Mouse (Mus musculus) embryonic facial prominence, embryonic 10.5 days (tissue): ENCODE results near the gene Mbtps1. TPM values are rescaled to one million over a fixed set of nuclear protein-coding genes. Genes with fewer than 3 reads are reported as not detected.

Experiments
- DNase-seq: peaks from one replicate; pipeline ENCODE4 v3.0.0-alpha.2; 2017; ENCODE audit warnings: low spot score
- H3K27ac ChIP-seq: fragments of 300-500 bp; sonication (generic); replicated peaks from 2 replicates; pipeline ENCODE4 v1.5.1; 2016; ENCODE audit warnings: mild to moderate bottlenecking
- H3K27me3 ChIP-seq: fragments of 300-500 bp; sonication (generic); replicated peaks from 2 replicates; pipeline ENCODE4 v1.6.1; 2016; ENCODE audit warnings: low read depth, mild to moderate bottlenecking; ENCODE audit not compliant: poor library complexity, severe bottlenecking
- H3K36me3 ChIP-seq: fragments of 300-500 bp; sonication (generic); replicated peaks from 2 replicates; pipeline ENCODE4 v1.6.1; 2016; ENCODE audit warnings: mild to moderate bottlenecking, moderate library complexity
- H3K4me1 ChIP-seq: fragments of 300-500 bp; sonication (generic); 2 replicates; pipeline ENCODE4 v1.6.1; 2016
- H3K4me3 ChIP-seq: fragments of 300-500 bp; sonication (generic); 2 replicates; pipeline ENCODE4 v1.5.1; 2016; ENCODE audit warnings: mild to moderate bottlenecking, moderate library complexity
- H3K9me3 ChIP-seq: fragments of 300-500 bp; sonication (generic); 2 replicates; pipeline ENCODE4 v1.6.1; 2016; ENCODE audit warnings: mild to moderate bottlenecking
- WGBS: fragments of 180-500 bp; shearing (Covaris S2); methylation state at CpG from one replicate; pipeline ENCODE4 v1.1.7; 2016; 5-methylcytosine and 5-hydroxymethylcytosine counted together
- polyA plus RNA-seq: library from polyadenylated mRNA; unstranded; fragments of >200 nt; fragmentation: Nextera tagmentation; extraction: Ambion mirVana; gene quantifications from 2 replicates; pipeline ENCODE4 v1.2.1, GENCODE M21; 2016

Mbtps1 gene
- polyA plus RNA-seq, 1 experiment from 2014 or later = 120 TPM

DNA sequence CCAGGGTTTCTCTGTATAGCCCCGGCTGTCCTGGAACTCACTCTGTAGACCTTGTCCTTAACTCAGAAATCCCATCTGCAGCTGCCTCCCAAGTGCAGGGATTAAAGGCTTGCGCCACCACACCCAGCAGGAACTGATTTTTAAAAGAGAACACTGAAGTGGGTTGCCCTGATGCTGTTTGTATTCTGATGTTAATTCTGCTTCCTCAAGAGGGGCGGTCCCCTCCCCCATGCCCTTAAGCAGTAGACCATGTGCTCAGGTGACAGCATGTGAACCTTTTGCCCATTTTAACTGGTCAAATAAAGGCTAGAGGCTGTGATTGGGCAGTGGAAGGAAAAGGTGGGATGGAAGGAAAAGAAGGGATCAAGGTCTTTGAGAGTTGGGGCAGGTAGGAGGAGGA, 42.8 kb downstream of the Mbtps1 start:
- Histone ChIP-seq H3K9me3 (no peaks in the 10 kb centered on the region), H3K4me3 (no peak overlapping the region), H3K4me1 (peaks cover 2% of the 10 kb centered on the region; the same call in 1 of the 2 replicates), H3K27ac (no peak overlapping the region), H3K27me3 (no peaks in the 10 kb centered on the region), H3K36me3 (peaks cover 100% of the 10 kb centered on the region)
- DNase-seq = no peak
- WGBS = 66% methylated on average over 3 of the region's 3 CpGs

DNA sequence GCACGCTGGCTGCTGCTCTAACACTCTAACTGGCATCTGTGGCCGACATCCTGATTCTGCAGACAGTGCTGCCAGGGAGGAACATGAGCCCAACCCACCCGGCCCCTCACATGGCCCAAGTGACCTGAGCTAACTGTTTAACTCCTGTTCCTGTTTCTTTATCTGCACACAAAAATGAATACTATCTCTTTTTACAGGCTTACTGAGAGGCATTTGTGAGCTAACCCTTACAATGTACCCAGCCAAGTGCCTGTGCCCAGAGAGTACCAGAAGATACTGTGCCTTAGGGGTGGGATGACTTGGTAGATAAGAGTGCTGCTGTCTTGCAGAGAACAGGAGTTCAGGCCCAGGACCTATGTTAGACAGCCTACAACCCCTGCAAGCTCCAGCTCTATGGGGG, 43.6 kb downstream of the Mbtps1 start:
- no peak for DNase-seq
- H3K9me3 ChIP-seq = no peaks in the 10 kb centered on the region
- H3K27ac ChIP-seq = no peak overlapping the region
- H3K36me3 ChIP-seq = peaks cover 100% of the 10 kb centered on the region
- H3K4me1 ChIP-seq = peaks cover 2% of the 10 kb centered on the region; the same call in 1 of the 2 replicates
- H3K4me3 ChIP-seq = no peak overlapping the region
- no peaks in the 10 kb centered on the region for H3K27me3 ChIP-seq
- 90% methylated on average over 3 of the region's 3 CpGs for WGBS

DNA sequence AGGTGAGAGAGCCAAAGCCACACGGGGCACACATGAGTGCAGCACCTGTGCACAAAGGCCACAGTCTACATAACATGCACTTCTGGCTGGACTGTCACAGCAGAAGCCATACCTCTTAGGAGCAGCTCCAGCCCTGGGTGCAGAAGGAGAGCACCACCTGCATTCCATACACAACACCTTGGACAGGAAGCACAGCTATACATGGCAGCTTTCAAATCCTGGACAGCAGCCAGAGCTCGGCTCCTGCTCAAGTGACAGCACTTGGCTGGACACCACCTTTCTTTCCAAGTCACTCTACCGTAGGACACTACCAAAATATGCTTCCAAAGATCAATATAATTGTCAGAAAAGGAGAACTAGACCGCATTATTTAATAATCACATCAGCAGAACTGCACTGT, 45.1 kb downstream of the Mbtps1 start:
- 95% methylated on average over 4 of the region's 4 CpGs for WGBS
- H3K9me3 ChIP-seq = no peaks in the 10 kb centered on the region
- H3K27me3 ChIP-seq = no peaks in the 10 kb centered on the region
- H3K4me3 ChIP-seq = no peak overlapping the region
- peaks cover 2% of the 10 kb centered on the region; the same call in 1 of the 2 replicates for H3K4me1 ChIP-seq
- no peak overlapping the region for H3K27ac ChIP-seq
- no peak for DNase-seq
- H3K36me3 ChIP-seq = peaks cover 100% of the 10 kb centered on the region

DNA sequence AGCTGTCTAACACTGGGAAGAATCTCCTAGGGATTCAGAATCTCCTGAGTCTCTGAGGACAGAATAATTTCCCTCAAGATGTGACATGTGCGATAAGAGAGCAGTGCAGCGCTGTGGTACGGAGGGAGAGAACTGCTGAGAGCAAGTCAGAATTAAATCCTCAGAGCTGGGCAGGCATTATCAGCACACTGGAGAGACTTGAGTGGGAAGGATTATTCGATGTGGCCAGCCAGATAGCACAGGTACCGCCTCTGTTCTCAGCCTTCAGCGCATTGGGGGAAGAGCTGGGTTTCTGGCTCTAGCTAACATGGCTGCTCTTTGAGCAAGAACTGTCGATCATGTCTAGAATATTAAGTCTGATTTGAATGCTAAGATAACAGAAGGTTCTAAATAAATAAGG, 46.8 kb downstream of the Mbtps1 start:
- Histone ChIP-seq H3K36me3 (peaks cover 100% of the 10 kb centered on the region), H3K4me1 (peaks cover 2% of the 10 kb centered on the region; the same call in 1 of the 2 replicates), H3K27ac (no peak overlapping the region), H3K9me3 (no peaks in the 10 kb centered on the region), H3K4me3 (no peak overlapping the region), H3K27me3 (no peaks in the 10 kb centered on the region)
- WGBS = 95% methylated on average over 7 of the region's 7 CpGs
- no peak for DNase-seq

- H3K9me3 ChIP-seq = no peaks in the 10 kb centered on the region
- H3K36me3 ChIP-seq = peaks cover 100% of the 10 kb centered on the region
- H3K4me3 ChIP-seq = no peak overlapping the region
- H3K27me3 ChIP-seq = no peaks in the 10 kb centered on the region
- WGBS = 92% methylated on average over 9 of the region's 9 CpGs
- H3K27ac ChIP-seq = no peak overlapping the region
- peaks cover 3% of the 10 kb centered on the region; the same call in 1 of the 2 replicates for H3K4me1 ChIP-seq
- no peak for DNase-seq
Measured at GRCm38 (mm10) chr8:119510471-119510870, 48.1 kb downstream of the Mbtps1 start.

DNA sequence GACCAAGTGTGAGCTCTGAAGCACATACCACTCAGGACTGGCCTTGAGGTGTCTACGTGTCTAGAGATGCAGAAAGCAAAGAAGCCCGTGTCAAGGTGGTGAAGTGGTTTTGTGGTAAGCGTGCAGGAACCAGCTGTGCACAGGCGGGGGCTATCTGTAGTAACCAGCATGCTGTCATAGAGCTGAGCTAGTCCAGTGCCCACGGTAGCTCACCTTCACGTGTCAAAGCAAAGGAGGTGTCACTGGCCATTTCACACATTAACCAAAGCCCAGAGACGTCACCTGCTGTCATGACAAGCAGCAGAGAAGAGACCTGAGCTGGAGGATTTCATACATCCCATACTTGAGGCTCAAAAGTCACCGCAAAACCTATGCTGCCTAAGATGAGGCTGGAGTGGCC, 52.4 kb downstream of the Mbtps1 start:
- Histone ChIP-seq H3K36me3 (peaks cover 66% of the 10 kb centered on the region), H3K27me3 (0 out of 2 replicates have a peak, but pooled peaks cover 10% of the 10 kb centered on the region), H3K27ac (no peak overlapping the region), H3K4me1 (peaks cover 44% of the 10 kb centered on the region), H3K4me3 (no peak overlapping the region), H3K9me3 (no peaks in the 10 kb centered on the region)
- WGBS = 85% methylated on average over 8 of the region's 8 CpGs
- DNase-seq = no peak

DNA sequence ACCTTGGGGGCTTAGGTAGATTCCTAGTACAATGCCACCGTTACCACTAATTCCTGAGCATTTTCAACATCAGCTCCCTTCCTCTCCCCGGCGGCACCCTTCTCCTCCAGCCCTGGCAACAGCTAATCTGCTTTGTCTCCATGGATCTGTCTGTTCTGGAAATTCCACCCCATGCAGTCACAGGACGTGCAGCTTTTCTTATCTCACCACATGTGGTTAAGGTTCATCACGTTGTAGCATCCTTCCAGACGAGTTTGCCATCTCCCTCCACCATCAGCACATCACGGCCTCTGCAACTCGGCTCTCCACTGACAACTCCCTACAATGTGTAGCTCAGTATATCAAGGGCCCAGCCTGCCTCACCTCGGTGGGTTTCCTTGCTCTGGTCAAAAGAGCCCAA, 53.0 kb downstream of the Mbtps1 start:
- 42% methylated on average over 9 of the region's 9 CpGs for WGBS
- Histone ChIP-seq H3K27me3 (0 out of 2 replicates have a peak, but pooled peaks cover 10% of the 10 kb centered on the region), H3K36me3 (peaks cover 60% of the 10 kb centered on the region), H3K27ac (no peak overlapping the region), H3K9me3 (no peaks in the 10 kb centered on the region), H3K4me3 (no peak overlapping the region), H3K4me1 (peaks cover 50% of the 10 kb centered on the region)
- DNase-seq = no peak

DNA sequence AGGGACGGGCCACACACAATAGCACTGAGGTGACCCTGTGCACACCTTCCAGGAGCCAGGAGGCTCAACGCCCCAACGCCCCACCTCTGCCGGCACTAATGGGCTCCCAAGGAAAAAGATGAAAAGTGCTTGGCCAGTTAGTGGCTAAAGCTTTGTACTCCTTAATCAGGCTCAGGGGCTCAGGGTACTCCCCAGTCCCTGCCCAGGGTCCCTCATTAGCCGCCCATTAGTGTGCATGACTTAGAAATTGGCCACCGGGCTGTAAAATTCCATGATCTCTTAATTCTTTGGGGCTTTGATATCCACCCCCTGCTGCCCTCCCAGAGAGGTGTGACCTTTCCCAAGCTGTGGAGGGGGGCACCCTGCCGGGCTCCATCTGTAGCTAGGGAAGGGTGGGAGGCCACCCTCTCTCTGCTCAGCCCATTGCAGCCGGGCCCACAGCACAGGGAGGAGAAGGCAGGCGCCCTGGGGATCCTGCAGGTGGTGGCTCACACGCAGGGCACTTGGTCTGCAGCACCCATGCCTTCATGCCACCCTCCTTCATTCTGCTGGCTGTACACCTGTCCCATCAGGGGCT, 55.3 kb downstream of the Mbtps1 start:
- Histone ChIP-seq H3K27ac (peak overlapping the region; percentile 48; the same call in 1 of the 2 replicates), H3K4me1 (peaks cover 60% of the 10 kb centered on the region), H3K27me3 (0 out of 2 replicates have a peak, but pooled peaks cover 10% of the 10 kb centered on the region)

GRCm38 (mm10) chr8:119502111-119502510, 56.4 kb downstream of the Mbtps1 start:
- WGBS = 47% methylated on average over 4 of the region's 4 CpGs
- Histone ChIP-seq H3K36me3 (peaks cover 26% of the 10 kb centered on the region), H3K4me3 (no peak overlapping the region), H3K9me3 (no peaks in the 10 kb centered on the region), H3K4me1 (peaks cover 63% of the 10 kb centered on the region), H3K27ac (peak overlapping the region; percentile 26; the same call in 1 of the 2 replicates), H3K27me3 (0 out of 2 replicates have a peak, but pooled peaks cover 10% of the 10 kb centered on the region)
- DNase-seq = no peak

More for the DNA sequence above, 55.3 kb downstream of the Mbtps1 start:
- Histone ChIP-seq H3K36me3 (peaks cover 37% of the 10 kb centered on the region), H3K9me3 (no peaks in the 10 kb centered on the region), H3K4me3 (no peak overlapping the region)
- no peak for DNase-seq
- 39% methylated on average over 10 of the region's 10 CpGs for WGBS

GRCm38 (mm10) chr8:119501598-119501997, 56.9 kb downstream of the Mbtps1 start, which contains the start of gene Slc38a8:
Gene Slc38a8, minus strand, starts transcription at chr8:119501698.
- peaks cover 14% of the 10 kb centered on the region; the same call in 1 of the 2 replicates for H3K27me3 ChIP-seq
- H3K27ac ChIP-seq = peak within 1 kb of the TSS; percentile 26; the same call in 1 of the 2 replicates
- peak; percentile 24 for DNase-seq
- no peaks in the 10 kb centered on the region for H3K9me3 ChIP-seq
- WGBS = 19% methylated on average over 5 of the region's 5 CpGs
- H3K36me3 ChIP-seq = peaks cover 21% of the 10 kb centered on the region
- H3K4me3 ChIP-seq = no peak within 1 kb of the TSS
- H3K4me1 ChIP-seq = peaks cover 66% of the 10 kb centered on the region

DNA sequence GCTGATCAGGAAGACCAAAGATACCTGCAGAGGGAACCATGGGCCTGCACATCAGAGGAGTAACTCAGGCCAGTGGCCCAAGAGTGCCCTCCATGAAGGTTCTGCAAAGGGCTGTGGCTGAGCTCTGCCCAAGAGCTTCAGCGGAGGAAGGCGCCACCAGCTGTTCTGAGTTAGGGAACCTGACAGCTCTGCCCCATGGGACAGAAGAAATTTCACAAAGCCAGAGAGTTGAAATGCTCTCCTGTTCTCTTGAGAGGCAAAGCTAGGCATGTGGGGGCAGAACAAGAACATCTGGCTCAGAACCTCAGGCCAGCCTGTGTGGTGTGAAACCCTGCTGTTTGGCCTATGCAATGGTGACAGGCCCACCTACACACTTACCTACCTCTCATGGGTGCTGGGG, 58.7 kb downstream of the Mbtps1 start:
- Histone ChIP-seq H3K27me3 (peaks cover 23% of the 10 kb centered on the region; the same call in 1 of the 2 replicates), H3K4me3 (no peak overlapping the region), H3K27ac (0 out of 2 replicates have a peak overlapping the region, but pooled peaks have one; percentile 4), H3K36me3 (0 out of 2 replicates have a peak, but pooled peaks cover 6% of the 10 kb centered on the region), H3K4me1 (peaks cover 59% of the 10 kb centered on the region), H3K9me3 (no peaks in the 10 kb centered on the region)
- DNase-seq = peak; percentile 33
- 81% methylated on average over 2 of the region's 2 CpGs for WGBS

GRCm38 (mm10) chr8:119496848-119497247, 61.7 kb downstream of the Mbtps1 start:
- Histone ChIP-seq H3K36me3 (no peaks in the 10 kb centered on the region), H3K27me3 (peaks cover 13% of the 10 kb centered on the region), H3K9me3 (no peaks in the 10 kb centered on the region), H3K4me1 (peaks cover 49% of the 10 kb centered on the region), H3K4me3 (no peak overlapping the region), H3K27ac (no peak overlapping the region; the same call in 1 of the 2 replicates)
- peak; percentile 34 for DNase-seq
- 22% methylated on average over 6 of the region's 6 CpGs for WGBS

- peaks cover 15% of the 10 kb centered on the region for H3K27me3 ChIP-seq
- peaks cover 20% of the 10 kb centered on the region for H3K4me1 ChIP-seq
- H3K9me3 ChIP-seq = no peaks in the 10 kb centered on the region
- 76% methylated on average over 7 of the region's 7 CpGs for WGBS
- H3K36me3 ChIP-seq = no peaks in the 10 kb centered on the region
- H3K27ac ChIP-seq = no peak overlapping the region
- no peak for DNase-seq
- H3K4me3 ChIP-seq = no peak overlapping the region
Measured at GRCm38 (mm10) chr8:119487093-119487492, 71.4 kb downstream of the Mbtps1 start.
